Mouse (Mus musculus): ENCODE results near the gene Dazap2.
"Not testable (repeated sequence)": the region's sequence is repeated elsewhere in the genome, so short reads cannot be mapped to it uniquely, and the experiment has no call there.

Gene Dazap2

DNA sequence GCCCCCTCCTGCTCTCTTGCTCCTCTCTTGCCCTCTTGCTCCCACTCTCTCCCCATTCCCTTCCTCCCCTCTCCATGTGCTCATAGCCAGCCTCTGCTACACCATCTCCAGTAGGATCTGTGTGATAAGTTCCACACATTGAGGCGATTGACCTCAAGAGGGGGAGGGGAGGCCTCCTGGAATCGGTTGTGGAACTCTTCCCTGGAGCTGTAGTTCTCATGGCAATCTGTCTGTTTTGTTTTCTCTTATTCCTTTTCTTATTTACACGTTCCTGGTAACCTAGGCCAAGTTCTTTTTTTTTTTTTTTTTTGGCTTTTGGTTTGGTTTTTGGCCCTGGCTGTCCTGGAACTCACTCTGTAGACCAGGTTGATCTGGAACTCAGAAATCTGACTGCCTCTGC is 13.5 kb upstream of the Dazap2 start:
- DNase-seq (ENCODE audit: extremely low read depth, insufficient read length, low spot score) = no peak

DNA sequence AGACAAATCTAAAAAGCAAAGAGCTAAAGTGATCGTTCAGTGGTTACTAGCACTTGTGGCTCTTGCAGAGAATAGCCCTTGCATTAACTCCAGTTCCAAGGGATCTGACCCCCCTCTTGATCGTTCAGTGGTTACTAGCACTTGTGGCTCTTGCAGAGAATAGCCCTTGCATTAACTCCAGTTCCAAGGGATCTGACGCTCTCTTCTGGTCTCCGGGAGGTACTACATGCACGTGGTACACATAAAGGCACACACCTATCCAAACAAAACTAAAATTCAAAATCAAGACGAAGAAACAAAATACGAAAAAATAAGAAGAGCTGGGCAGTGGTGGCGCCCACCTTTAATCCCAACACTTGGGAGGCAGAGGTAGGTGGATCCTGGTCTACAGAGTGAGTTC is 8.5 kb upstream of the Dazap2 start:
- not testable (repeated sequence) for DNase-seq (ENCODE audit: extremely low read depth, insufficient read length, low spot score)

DNA sequence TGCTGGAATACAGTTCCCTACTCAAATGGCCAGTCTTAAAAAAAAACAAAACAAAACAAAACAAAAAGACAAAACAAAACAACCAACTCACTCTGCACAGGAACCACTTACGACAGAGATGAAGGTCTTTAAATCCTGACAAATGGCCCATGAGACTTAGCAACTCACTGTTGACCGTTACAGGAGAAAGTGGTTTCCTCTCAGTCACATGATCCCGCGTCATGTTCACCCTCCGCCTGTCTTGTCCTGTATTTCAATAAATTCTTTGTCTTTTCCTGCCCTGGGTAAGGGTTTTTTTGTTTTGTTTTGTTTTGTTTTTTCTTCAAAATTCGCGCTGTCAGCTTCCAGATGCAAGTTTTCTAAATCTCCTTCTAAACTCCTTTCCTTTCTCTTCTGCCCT is 3.2 kb upstream of the Dazap2 start:
- DNase-seq (ENCODE audit: extremely low read depth, insufficient read length, low spot score) = no peak

DNA sequence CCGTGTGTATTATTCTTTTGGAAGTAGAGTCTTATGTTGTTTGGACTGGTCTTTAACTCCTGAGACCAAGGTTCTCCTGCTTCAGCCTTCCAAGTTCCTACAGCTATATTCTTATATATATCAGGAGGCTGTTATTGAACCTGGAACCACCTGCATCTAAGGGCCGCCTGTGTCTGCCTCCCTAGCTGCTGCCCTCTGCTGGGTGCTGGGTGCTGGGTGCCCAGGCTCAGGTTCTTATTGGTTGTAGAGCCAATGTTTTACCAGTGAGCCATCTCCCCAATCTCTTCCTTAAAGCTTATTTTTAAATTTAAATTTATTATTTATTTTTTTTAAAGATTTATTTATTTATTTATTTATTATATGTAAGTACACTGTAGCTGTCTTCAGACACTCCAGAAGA is 2.7 kb upstream of the Dazap2 start:
- peak; percentile 47 for DNase-seq (ENCODE audit: extremely low read depth, insufficient read length, low spot score)

DNA sequence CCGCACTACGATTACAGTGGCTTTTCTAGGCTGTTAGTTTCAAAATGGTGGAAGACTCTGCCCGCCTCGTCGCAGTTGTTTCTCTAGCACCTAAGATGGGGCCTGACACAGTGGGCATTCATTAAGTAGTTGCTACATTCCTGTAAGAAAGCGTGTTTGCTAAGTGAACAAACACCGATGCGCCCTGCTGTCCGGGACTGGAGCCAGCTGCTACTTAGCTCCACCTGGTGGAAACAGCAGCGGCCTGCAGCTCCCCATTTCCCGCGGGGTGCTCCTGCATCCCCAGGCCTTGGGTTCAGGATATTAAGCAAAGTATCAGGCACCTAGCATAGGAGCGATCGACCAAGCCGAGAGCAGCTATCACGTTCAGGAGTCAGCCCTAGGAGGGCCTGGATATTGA is 1.6 kb upstream of the Dazap2 start:
- peak; percentile 78 for DNase-seq (ENCODE audit: extremely low read depth, insufficient read length, low spot score)

DNA sequence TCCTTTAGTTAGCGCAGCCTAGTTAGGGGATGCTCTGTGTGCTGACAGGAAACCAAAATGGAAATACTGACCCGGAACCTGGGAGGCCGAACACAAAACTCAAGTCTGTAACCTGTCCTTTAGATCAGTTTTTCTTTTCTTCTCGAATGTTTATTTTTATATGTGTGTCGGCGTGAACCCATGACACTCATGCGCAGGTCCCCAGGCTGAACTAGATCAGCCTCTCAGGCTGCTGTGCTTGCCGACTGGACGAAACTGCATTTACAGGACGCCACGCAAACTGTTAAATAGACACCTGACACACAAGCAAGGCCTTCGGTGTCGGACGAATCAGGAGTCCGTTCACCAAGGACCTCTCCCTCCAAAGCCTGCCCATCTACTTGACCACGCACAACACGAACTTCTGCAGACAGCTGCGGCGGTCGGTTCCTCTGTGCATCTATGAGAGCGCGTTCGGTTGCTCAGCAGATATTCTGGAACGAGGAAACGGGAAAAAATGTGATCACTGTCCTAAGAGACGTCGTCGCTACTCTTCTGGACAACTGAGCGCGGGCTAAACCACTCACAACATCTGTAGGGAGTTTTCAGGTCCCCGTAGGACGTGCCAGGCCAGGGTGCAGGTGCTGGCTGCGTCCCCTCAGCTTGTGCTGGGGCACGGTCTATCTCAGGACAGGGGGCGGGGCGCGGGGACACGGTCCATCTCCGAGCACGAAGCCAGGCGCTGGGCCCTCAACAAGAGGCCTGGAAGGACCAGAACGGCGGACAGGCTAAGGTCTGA is 742 bp upstream of the Dazap2 start:
- DNase-seq (ENCODE audit: extremely low read depth, insufficient read length, low spot score) = no peak

DNA sequence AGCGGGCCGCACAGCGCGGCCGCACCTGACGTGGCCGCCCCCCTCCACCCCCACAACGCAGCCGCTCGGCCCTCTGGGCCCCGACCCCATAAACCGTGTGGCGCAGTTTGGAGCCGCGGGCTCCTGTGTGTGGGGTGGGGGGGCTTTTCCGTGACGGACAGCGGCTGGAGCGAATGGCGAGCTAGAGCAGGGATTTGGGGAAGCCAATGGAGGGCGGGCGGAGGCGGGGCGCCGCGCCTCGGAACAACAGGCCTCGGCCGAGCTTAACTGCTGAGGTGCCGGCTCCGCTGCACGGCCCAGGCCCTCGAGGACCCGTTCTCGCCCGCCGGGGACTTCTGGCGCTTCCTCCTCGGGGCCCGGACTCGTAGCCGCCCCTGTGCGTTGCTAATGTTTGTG is 674 bp downstream of the Dazap2 start:
- peak; percentile 89 for DNase-seq (ENCODE audit: extremely low read depth, insufficient read length, low spot score)

DNA sequence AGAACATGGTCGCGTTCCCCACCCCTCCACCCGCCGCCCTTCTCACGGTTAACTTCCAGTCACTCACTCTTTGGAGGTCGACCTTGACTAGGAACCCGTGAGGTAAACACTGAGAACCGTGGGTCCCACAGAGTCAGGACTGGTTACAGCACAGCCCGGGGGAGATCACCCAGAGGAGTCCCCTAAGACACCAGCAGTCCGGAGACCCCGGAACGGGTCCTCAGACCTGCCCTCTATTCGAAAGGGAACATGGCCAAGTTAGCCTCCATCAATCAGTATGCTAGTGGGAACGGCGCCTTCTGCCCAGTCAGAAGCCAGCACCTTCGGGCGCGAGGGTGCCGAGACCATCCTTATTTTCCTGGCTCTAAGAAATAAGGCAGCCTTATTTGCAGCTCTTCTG is 1.1 kb downstream of the Dazap2 start:
- no peak for DNase-seq (ENCODE audit: extremely low read depth, insufficient read length, low spot score)

DNA sequence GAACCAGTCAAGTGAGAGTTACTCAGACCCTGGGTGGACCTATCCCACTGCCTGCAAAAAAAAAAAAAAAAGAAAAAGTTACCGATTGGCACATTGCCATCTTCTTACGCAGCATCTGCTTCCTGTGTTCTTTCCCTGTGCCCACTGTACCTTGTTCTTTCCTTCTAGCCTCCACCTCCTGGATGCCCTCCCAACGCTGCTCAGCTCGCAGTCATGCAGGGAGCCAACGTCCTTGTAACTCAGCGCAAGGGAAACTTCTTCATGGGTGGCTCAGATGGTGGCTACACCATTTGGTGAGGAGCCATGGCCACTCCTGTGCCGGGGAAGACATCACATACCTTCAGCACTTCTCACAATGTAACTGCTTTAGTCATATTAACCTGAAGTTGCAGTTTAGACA is 4.1 kb downstream of the Dazap2 start:
- DNase-seq (ENCODE audit: extremely low read depth, insufficient read length, low spot score) = no peak

DNA sequence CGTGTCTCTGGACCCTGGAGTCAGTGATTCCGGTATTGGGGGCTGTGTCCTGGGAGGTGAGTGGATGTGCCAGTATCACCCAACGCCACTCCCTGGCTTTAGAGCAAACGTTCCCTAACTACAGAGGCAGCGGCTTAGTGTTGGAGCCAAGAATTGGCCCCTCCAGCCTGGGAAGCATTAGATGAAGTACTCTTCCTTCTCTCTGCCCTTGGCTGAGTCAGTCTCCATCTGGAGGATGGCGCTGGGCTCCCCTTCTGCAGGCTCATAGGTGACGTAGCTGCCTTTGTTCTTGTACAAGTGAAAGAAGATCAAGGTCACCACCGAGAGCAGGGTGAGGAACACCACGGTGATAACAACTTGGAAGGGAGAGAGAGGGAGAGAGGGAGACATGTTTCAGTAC is 6.5 kb downstream of the Dazap2 start:
- not testable (repeated sequence) for DNase-seq (ENCODE audit: extremely low read depth, insufficient read length, low spot score)

DNA sequence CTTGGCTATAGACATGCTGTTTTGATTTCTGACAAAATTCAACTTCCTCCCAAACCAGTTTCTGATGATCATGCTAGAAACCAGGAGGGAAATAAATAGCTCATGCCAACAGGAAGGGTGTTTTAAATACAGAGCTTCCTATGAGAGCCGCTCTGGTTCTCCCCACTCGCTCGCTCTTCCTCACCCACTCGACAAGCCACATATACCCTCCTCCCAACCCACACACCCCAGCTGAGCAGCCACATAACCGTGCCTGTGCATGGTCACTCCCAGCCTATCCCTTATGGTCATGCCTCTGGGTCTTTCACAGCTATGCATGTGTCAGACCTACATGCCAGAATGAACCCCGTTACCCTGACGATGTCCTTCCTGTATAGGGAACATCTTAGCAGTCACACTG is 7.0 kb downstream of the Dazap2 start:
- no peak for DNase-seq (ENCODE audit: extremely low read depth, insufficient read length, low spot score)

DNA sequence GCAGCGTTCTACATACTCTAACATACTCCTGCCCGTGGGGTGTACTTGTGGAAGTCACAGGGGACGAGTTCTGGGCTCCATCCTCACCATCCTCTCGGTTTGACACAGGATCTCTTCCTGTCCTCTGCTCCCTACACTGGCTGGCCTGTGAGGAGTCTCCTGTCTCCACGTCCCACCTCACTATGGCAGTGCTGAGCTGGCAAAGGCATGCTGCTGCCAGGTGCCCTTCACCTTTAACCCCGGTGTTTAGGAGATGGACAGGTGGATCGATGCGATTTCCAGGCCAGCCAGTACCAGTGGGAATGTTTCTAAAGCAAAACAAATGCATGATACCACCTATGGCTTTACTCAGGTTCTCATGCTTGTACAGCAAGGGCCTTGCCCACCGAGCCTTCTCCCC is 8.6 kb downstream of the Dazap2 start:
- DNase-seq (ENCODE audit: extremely low read depth, insufficient read length, low spot score) = no peak

DNA sequence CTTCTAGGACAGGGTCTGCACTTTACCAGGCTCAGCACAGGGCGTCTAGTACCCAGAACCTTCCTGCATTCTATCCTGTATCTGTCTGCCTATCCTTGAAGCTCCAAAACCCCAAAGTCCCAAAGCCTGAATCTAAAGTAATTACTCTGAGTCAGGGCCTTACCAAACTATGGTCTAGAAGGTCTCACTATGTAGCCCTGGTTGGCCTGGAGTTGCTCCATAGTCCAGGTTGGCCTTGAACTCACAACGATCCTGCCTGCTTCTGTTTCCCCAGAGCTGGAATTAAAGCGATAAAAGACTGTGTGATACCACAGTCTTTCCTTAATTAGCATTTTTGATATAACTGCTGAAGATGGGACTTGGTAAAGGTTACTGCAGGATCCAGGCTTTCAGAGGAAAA is 9.3 kb downstream of the Dazap2 start:
- no peak for DNase-seq (ENCODE audit: extremely low read depth, insufficient read length, low spot score)

DNA sequence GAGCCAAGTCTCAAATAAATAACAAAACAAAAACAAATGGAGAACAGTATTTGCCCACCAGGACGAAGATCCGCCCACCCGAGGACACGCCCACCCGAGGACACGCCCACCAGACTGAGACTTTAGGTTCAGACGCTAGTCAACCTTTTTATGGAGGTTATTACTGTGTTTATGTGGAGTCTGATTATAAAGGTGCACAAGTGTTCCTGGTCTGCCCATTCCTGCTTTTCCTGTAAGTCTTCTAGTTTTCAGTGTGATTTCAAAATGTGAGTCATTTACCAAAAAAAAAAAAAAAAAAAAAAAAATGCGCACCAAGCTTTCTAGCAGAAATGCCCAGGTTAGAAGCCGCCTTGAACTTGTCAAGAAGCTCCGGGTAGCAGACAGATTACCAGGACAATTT is 12.1 kb downstream of the Dazap2 start:
- DNase-seq (ENCODE audit: extremely low read depth, insufficient read length, low spot score) = peak; percentile 55

DNA sequence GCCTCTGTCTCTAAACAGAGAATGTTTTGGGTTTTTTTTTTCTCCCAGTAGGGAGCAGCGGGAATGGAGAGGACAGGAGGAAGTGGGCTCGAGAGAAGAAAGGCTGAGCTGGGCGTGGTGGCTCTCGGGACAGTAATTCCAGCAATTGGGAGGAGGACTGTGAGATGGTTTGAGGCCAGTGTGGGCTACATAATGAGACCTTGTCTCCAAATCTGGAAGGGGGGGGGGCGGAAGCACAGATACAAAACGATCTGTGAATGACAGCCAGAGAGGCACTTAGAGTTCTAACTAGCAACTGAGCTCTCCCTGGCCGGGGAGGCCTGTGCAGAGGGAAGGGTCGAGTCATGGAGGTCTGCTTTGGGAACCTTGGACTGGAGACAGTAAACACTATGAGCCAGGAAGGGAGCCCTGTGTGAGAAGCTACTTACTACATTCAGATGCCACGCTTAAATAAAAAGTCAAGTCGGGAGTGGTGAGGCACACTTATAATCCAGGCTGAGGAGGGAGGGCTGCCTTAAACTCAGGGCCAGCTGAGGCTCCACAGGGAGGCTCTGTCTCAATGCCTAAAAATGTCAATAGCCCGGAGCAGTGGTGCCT is 12.7 kb downstream of the Dazap2 start:
- DNase-seq (ENCODE audit: extremely low read depth, insufficient read length, low spot score) = peak; percentile 33

DNA sequence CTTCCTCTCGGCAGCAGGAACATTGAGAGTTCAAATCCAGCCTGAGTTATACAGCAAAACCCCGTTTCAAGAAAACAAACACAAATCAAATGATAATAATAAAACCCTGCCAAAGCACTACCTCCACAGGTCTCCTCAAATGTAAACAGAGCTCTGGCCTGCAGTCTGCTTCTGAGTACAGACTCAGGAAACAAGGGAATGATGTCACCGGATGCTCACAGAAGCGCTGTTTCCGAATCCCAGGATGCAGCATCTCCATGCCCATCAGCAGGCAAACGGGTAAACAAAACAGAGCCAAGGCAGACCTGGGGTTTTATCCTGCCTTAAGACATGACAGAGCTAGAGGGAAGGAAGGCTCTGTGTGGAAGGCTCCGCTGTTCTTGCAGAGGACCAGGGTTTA is 13.6 kb downstream of the Dazap2 start:
- DNase-seq (ENCODE audit: extremely low read depth, insufficient read length, low spot score) = no peak

DNA sequence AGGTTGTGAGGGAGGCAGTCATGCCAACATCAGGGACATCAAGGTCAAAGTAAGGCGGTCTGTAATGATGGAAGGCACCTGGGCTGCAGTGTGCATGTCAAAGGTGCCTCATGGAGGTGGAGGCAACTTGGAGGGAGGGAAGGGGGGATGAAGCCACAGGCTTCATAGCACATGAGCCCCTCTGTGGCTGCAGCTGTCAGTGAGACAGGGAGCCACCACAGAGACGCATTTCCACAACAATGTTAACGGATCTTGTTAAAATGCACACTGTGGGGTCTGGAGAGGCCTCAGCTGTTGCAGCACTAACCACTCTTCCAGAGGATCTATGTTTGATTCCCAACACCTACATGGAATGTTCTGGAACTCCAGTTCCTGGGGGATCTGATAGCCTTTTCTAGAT is 15.0 kb downstream of the Dazap2 start:
- DNase-seq (ENCODE audit: extremely low read depth, insufficient read length, low spot score) = no peak

DNA sequence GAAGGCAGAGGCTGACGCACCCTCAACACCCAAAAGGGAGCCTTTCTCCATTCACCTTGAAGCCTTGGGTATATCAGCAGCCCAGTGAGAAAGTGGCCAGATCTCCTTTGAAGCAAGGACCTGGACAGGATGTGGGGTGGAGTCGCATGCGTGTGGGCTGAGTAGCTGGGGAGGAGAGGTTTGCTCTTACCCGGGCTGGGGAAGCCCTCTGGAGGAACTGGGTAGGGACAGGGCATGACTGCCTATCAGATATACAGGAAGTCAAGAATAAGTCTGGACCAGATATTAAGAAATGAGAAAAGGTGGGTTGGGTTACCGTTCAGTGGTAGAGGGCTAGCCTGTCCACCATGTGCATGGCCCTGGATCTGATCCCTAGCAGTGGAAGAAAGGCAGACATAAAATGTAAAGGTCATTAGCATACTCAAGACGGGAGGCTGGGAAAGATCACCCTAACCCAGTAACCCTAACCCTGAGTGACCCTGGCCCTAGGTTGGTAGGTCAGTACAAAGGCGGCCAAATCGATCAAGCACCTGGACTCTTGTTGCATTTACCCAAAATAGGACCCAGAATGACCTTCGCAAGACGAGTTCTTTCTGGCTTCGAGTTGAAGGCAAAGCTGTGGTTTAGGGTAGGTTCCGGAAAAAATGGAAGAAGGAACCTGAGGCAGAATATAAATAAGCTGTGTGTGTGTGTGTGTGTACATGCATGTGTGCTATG is 16.5 kb downstream of the Dazap2 start:
- no peak for DNase-seq (ENCODE audit: extremely low read depth, insufficient read length, low spot score)

DNA sequence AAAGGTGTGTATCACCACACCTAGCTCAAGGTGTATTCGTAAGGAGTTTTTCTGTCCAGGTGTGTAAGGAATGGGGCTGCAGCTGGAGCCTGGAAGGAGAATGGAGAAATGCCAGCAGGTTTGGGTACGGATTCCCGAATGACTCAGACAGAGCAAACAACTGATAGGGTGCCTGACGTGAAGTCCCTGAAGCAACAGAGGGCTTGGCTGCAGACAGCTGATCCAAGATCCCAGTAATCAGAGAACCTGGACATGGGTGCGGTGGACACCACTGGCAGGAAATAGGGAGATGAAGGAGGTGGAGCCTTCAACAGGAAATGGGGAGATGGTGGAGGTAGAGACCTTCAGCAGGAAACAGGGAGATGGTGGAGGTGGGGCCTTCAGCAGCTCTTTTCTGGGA is 17.2 kb downstream of the Dazap2 start:
- DNase-seq (ENCODE audit: extremely low read depth, insufficient read length, low spot score) = no peak

DNA sequence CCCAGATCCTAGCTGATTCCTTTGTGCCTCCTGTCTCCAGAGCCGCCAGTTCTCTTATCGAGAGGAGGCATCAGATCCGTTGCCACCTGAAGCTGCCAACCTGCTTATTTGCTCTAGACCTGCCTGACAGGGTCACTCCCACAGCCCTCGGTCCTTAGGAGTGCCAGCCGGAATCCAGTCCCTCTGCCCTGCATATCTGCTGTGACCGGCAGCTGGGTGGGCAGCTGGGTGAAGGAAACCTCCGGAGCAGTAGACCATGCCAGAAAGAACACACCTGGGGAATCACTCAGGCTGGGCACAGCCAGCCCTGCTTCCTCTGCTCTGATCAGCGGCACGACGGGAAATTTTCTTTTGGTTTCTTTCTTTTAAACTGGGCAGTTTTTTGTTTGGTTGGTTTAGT is 18.2 kb downstream of the Dazap2 start:
- no peak for DNase-seq (ENCODE audit: extremely low read depth, insufficient read length, low spot score)

DNA sequence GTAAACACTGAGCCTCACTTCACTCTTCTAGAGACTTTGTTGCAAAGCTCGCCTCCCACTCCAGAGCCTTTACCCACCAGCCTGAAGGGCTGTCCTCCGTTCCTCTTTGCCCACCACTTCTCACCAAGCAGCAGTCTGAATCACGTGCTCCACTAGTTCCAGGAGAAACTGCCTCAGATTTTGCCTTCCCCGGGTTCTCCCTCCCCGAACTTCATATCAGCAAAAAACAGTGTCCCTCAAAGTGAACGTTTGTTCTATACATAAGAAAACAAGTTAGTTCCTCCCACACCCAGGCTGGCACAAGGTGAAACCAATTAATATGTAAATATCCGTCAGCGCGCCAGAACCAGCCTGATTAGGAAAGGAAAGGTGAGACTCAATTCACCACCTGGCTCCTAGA is 20.1 kb downstream of the Dazap2 start:
- no peak for DNase-seq (ENCODE audit: extremely low read depth, insufficient read length, low spot score)

Measured in 3134 (cell line).